Mouse (Mus musculus) forebrain, embryonic 14.5 days (tissue): Measurements from ENCODE around the gene Gm8909. TPM values are rescaled to one million over a fixed set of nuclear protein-coding genes. Genes with fewer than 3 reads are reported as not detected.
"Not testable (repeated sequence)": the region's sequence is repeated elsewhere in the genome, so short reads cannot be mapped to it uniquely, and the experiment has no call there.

Experiments used
- ATAC-seq: fragments of 200-750 bp; cut with Nextera tagmentation; 2 replicates; pipeline ENCODE4 v1.8.0; 2017; ENCODE audit warnings: mild to moderate bottlenecking, moderate library complexity
- DNase-seq: peaks from one replicate; pipeline ENCODE4 v3.0.0-alpha.2; 2015; ENCODE audit warnings: low spot score
- H3K27ac ChIP-seq: fragments of 300-500 bp; sonication (generic); 2 replicates; pipeline ENCODE4 v1.5.1; 2014; ENCODE audit warnings: low read depth, mild to moderate bottlenecking, control low read depth, low read length, moderate library complexity
- H3K27me3 ChIP-seq: fragments of 300-500 bp; sonication (generic); replicated peaks from 2 replicates; pipeline ENCODE4 v1.6.1; 2014; ENCODE audit warnings: low read length, control low read depth, mixed read lengths; ENCODE audit not compliant: control insufficient read depth, insufficient read depth
- H3K36me3 ChIP-seq: fragments of 300-500 bp; sonication (generic); 2 replicates; pipeline ENCODE4 v1.6.1; 2014; ENCODE audit warnings: low read length, control low read depth; ENCODE audit not compliant: control insufficient read depth, insufficient read depth
- H3K4me1 ChIP-seq: fragments of 300-500 bp; sonication (generic); 2 replicates; pipeline ENCODE4 v1.6.1; 2014; ENCODE audit warnings: antibody characterized with exemption, low read length, control low read depth; ENCODE audit not compliant: control insufficient read depth, insufficient read depth
- H3K4me2 ChIP-seq: fragments of 300-500 bp; sonication (generic); 2 replicates; pipeline ENCODE4 v1.6.1; 2014; ENCODE audit warnings: mild to moderate bottlenecking, control low read depth, low read length
- H3K4me3 ChIP-seq: fragments of 300-500 bp; sonication (generic); 2 replicates; pipeline ENCODE4 v1.5.1; 2014; ENCODE audit warnings: low read depth, low read length, control low read depth
- H3K9ac ChIP-seq: fragments of 300-500 bp; sonication (generic); 2 replicates; pipeline ENCODE4 v1.6.1; 2014; ENCODE audit warnings: mild to moderate bottlenecking, low read length, control low read depth, moderate library complexity
- H3K9me3 ChIP-seq: fragments of 300-500 bp; sonication (generic); replicated peaks from 2 replicates; pipeline ENCODE4 v1.6.1; 2016; ENCODE audit warnings: low read length, control low read depth, mixed read lengths; ENCODE audit not compliant: control insufficient read depth
- WGBS: fragments of 180-500 bp; shearing (Covaris S2); extraction: QIAGEN DNeasy Blood & Tissue Kit; methylation state at CpG from one replicate; pipeline ENCODE4 v1.1.7; 2014; 5-methylcytosine and 5-hydroxymethylcytosine counted together
- polyA plus RNA-seq: library from polyadenylated mRNA; unstranded; fragments of >200 nt; fragmentation: Nextera tagmentation; extraction: Ambion mirVana; gene quantifications from 2 replicates; pipeline ENCODE4 v1.2.1, GENCODE M21; 2014

Gm8909 gene
- polyA plus RNA-seq, 1 experiment from 2014 or later: not detected

DNA sequence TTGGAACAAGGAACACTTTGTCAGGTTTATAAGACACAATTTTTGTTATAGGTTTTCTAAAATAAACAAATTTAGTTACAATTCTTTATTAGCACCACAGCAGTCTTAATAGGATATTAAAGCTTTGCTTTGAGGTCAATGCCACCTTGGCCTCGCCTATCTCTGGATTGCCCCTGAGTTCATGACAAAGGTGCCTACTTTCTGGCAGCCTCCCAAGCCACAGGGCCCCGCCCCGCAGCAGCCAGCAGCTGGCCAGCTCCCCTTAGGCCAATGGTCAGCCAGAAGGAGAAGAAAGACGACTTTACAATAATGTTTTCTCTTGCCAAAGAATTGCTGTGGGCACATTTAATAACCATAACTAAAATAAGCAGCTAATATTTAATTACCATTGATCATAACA, 17.1 kb downstream of the Gm8909 start:
- H3K27ac ChIP-seq, ATAC-seq, H3K9me3 ChIP-seq, H3K36me3 ChIP-seq, H3K4me3 ChIP-seq, H3K4me2 ChIP-seq, H3K4me1 ChIP-seq, H3K9ac ChIP-seq, DNase-seq, H3K27me3 ChIP-seq: not testable (repeated sequence)
- 42% methylated on average over 4 of the region's 4 CpGs for WGBS

DNA sequence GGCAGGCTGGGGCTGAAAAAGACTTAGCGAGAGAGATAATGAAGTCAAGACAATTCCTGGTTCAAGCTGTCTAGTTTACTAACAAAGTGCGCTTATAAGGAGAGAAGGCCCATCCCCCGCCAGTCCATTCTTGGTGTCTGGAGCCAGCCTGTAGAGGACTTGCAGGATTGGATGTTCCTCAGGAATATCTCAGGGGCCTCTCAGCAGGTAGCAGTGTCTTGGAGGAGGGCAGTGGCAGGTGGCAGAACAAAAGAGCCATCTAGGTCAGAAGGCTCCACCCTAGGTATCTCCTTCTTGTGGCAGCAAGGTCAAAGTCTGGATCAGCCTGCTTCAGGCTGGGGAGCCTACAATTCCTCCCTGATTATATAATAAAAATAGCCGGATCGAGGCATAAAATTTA, 19.9 kb downstream of the Gm8909 start:
- not testable (repeated sequence) for ATAC-seq, DNase-seq, H3K9ac ChIP-seq, H3K4me3 ChIP-seq, H3K27ac ChIP-seq, H3K9me3 ChIP-seq, H3K4me2 ChIP-seq, H3K36me3 ChIP-seq, H3K4me1 ChIP-seq
- WGBS: 56% methylated on average over 5 of the region's 5 CpGs
- H3K27me3 ChIP-seq: peaks cover 30% of the 10 kb centered on the region

DNA sequence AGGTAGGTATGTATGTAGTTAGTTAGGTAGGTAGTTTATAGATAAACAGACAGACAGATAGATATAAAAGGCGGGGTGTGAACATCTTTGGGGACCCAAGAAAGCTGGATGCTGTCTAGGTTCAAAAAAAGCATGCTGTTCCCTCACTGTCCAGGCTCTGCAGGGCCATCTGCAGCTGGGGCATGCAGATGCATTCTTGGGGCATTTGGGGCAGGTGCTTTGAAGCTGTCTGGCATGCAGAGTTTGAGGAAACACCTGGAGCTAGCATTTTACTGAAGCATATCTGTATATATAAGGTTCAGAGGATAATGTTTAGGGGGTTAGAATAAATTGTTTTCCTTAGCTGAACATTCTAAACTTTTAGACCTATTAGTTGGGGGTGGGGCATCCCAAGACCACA, 21.4 kb downstream of the Gm8909 start:
- not testable (repeated sequence) for ATAC-seq, H3K9ac ChIP-seq, DNase-seq, H3K27ac ChIP-seq, H3K4me2 ChIP-seq, H3K4me3 ChIP-seq, H3K36me3 ChIP-seq, H3K9me3 ChIP-seq, H3K4me1 ChIP-seq
- WGBS: 86% methylated on average over 1 of the region's 1 CpGs
- H3K27me3 ChIP-seq: peaks cover 31% of the 10 kb centered on the region

GRCm38 (mm10) chr17:36145861-36146156, 22.5 kb downstream of the Gm8909 start:
- under 1% methylated on average over 13 of the region's 13 CpGs for WGBS
- H3K4me1 ChIP-seq, ATAC-seq: not testable (repeated sequence)

DNA sequence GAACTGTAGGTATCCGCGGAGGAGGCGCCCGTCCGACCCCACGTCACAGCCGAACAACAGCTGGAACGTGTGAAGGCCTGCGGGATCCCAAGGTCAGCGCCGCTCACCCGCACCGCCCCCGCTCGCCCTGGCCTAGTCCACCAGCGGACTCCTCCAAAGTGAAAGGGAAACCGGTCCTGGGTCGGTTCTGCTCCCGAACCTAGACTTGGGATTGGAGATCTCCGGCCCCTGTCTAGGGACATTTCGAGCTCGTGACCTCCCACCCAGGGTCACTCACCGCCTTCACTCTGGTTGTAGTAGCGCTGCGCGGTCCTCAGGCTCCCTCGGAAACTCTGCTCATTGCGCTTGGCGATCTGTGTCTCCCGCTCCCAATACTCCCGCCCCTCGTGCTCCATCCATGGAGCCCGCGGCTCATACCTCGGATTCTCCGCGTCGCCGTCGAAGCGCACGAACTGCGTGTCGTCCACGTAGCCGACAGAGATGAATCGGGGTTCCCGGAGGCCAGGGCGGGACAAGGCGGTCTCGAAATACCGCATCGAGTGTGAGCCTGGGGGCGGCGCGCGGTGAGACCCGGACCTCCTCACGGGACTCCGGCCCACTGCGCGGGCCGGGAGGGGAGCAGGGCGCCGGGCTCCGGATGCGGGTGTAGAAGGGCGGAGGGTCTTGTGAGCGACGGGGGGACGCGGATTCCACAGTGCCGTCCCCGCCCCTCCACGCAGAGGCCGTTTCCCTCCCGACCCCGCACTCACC, 23.1 kb downstream of the Gm8909 start:
- H3K4me1 ChIP-seq: no peaks in the 10 kb centered on the region
- no peaks in the 10 kb centered on the region for H3K9me3 ChIP-seq
- peak overlapping the region; percentile 21 for H3K4me3 ChIP-seq
- no peaks in the 10 kb centered on the region for H3K36me3 ChIP-seq
- no peak overlapping the region for H3K27ac ChIP-seq
- 2% methylated on average over 73 of the region's 78 CpGs for WGBS
- DNase-seq (peak; percentile 19), ATAC-seq (no peak)
- H3K4me2 ChIP-seq: peak overlapping the region; percentile 46
- no peak overlapping the region for H3K9ac ChIP-seq
- H3K27me3 ChIP-seq: peaks cover 31% of the 10 kb centered on the region

More at GRCm38 (mm10) chr17:36145861-36146156, 22.5 kb downstream of the Gm8909 start:
- peak overlapping the region; percentile 21 for H3K4me3 ChIP-seq
- peaks cover 31% of the 10 kb centered on the region for H3K27me3 ChIP-seq
- H3K27ac ChIP-seq, H3K9ac ChIP-seq, H3K36me3 ChIP-seq, H3K9me3 ChIP-seq, DNase-seq: not testable (repeated sequence)
- peak overlapping the region; percentile 46 for H3K4me2 ChIP-seq

DNA sequence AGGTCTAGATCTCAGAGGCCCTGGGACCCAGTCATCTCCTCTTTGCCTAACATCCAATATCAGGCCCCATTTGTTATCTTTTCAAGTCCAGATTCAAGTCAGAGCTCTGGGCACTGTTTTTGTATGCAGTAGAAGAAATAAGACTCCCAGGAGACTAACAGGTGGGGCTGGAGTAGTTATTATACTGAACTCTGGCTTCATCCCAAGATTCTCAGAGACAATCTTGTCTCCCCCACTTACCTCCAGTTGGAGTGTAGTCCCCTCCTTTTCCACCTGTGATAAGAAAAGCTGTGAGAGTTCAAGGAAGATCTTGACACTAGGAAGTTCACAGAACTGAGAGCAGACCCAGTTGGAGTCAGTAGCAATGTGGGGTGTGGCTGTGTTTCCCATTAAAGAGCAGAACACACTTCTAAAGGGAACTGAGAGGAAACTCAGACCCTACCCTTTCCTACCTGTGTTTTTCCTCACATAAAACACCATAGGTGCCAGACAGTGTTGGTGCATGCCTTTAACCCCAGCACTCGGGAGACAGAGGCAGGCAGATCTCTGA, 32.0 kb downstream of the Gm8909 start:
- not testable (repeated sequence) for H3K4me3 ChIP-seq, H3K36me3 ChIP-seq, H3K4me2 ChIP-seq, H3K27ac ChIP-seq, H3K27me3 ChIP-seq, ATAC-seq, H3K9ac ChIP-seq, DNase-seq, H3K9me3 ChIP-seq, H3K4me1 ChIP-seq
- 67% methylated on average over 1 of the region's 1 CpGs for WGBS

- not testable (repeated sequence) for H3K36me3 ChIP-seq, H3K4me2 ChIP-seq, H3K27ac ChIP-seq, H3K9me3 ChIP-seq, ATAC-seq, DNase-seq, H3K4me3 ChIP-seq, H3K9ac ChIP-seq, H3K27me3 ChIP-seq, H3K4me1 ChIP-seq
These were observed 32.7 kb downstream of the Gm8909 start for GRCm38 (mm10) chr17:36135421-36136231.

DNA sequence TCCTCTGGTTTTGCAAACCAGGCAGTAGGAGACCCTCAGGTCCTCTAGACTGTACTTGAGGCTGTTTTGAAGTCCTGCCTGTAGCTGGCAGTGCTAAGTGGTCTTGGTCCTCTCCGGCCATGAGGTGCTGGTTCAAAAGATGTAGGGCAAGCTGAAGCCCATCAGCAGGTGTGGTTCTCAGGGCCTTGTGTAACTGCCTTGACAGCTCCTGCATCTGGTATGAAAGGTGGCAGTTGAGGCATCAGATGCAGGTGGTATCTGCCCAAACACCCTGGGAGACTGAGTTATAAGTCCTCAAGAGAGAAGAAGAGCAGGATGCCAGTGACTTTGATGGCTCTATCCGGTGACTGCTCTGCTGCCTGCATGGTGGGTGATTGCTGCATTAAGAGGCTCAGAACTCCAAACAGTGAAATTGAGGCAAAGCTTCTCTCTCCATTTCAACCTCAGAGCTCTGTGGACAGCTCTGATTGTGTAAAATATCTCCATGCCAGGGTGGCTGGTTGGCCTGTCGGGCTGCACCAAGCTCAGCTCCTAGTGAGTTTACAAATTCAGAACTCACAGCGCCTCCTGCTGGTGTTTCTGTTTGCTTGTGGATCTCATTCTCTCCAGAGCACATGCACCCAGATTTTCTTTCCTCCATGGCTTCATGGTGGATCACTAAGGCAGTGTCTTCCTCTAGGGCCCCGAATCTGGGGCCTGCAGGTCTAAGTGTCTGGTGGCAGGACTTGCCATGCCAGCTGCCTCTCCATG, 36.6 kb downstream of the Gm8909 start:
- Histone ChIP-seq H3K27me3 (no peaks in the 10 kb centered on the region), H3K9me3 (no peaks in the 10 kb centered on the region)
- no peak for DNase-seq

More for the DNA sequence above, 36.6 kb downstream of the Gm8909 start:
- H3K4me2 ChIP-seq: no peak overlapping the region
- no peak for ATAC-seq
- H3K27ac ChIP-seq: no peak overlapping the region
- no peak overlapping the region for H3K4me3 ChIP-seq
- H3K36me3 ChIP-seq: no peaks in the 10 kb centered on the region
- 73% methylated on average over 5 of the region's 5 CpGs for WGBS
- no peaks in the 10 kb centered on the region for H3K4me1 ChIP-seq
- no peak overlapping the region for H3K9ac ChIP-seq
